Mouse (Mus musculus): ENCODE data around the gene Foxq1. TPM values are rescaled to one million over a fixed set of nuclear protein-coding genes. Genes with fewer than 3 reads are reported as not detected.
A peak's percentile ranks its signal among the peaks of the same experiment; 100 is the strongest.

Gene Foxq1
- polyA plus RNA-seq, 1 experiment: 2.1 TPM

DNA sequence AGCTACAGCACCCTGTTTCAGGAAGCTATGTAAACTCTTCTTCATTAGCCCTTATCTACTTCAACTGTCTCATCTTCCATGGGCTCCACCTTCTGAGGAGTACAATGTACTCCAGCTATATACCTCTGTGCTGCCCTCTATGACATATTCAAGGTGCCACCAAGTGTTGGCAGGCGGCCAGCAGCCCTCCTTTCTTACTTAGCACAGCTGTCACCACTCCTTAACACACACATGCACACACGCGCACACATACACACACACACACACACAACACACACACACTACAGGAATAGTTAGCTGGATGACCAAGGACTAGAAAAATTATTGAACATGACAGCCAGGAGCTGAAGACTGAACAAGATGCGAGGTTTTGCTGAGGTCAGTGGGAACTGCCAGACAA lies 31.0 kb upstream of the Foxq1 start:
- Histone ChIP-seq H3K27me3 (ENCODE audit: control insufficient read depth, insufficient read depth, insufficient read length) (no peaks in the 10 kb centered on the region), H3K79me3 (ENCODE audit: low read depth) (no peaks in the 10 kb centered on the region), H3K79me2 (ENCODE audit: control insufficient read depth, insufficient read depth) (no peaks in the 10 kb centered on the region), H3K36me3 (ENCODE audit: control insufficient read depth, insufficient read depth) (no peaks in the 10 kb centered on the region), H3ac (ENCODE audit: control insufficient read depth, insufficient read length, low read depth) (no peak overlapping the region), H3K4me3 (ENCODE audit: insufficient read depth, poor library complexity, severe bottlenecking) (no peak overlapping the region)
- no peak for TF ChIP-seq MYOD1 (IDR thresholded peaks at IDR 0.05; ENCODE audit: control insufficient read depth, insufficient read length, low read depth)
- TF ChIP-seq CEBPB (IDR thresholded peaks at IDR 0.05; ENCODE audit: low read depth): no peak
- no peak for TF ChIP-seq FOSL1 (IDR thresholded peaks at IDR 0.05; ENCODE audit: insufficient read depth, low read length, poor library complexity, severe bottlenecking)
- no peak for TF ChIP-seq USF1 (IDR thresholded peaks at IDR 0.05; ENCODE audit: low read depth)
- TF ChIP-seq MAX (IDR thresholded peaks at IDR 0.05): no peak
- no peak for TF ChIP-seq CTCF (IDR thresholded peaks at IDR 0.05; ENCODE audit: control insufficient read depth, insufficient read depth, insufficient read length)
- no peak for TF ChIP-seq MYOG (IDR thresholded peaks at IDR 0.05; ENCODE audit: control insufficient read depth, extremely low read depth, insufficient read length)

DNA sequence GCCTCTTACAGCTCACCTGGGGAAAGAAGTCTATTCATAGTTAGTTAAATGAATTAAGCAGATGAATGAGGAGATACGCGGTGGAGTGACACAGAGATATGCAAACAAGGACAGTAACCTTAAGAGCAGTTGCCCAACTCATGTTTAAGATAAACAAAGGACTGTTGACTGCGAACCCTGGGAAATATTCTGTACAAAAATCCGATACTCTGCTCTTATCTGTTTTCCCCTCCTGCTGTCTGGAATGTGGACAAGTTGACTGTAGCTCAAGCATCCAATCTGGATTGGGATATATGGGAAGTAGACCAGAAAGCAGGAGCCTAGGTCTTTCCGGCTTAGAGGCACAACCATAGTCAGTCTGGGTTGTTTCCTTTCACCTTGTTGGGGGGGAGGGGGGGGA lies 24.7 kb upstream of the Foxq1 start:
- no peak overlapping the region for H3ac ChIP-seq (ENCODE audit: control insufficient read depth, insufficient read length, low read depth)
- no peaks in the 10 kb centered on the region for H3K79me3 ChIP-seq (ENCODE audit: low read depth)
- H3K36me3 ChIP-seq (ENCODE audit: control insufficient read depth, insufficient read depth): no peaks in the 10 kb centered on the region
- no peak overlapping the region for H3K4me3 ChIP-seq (ENCODE audit: insufficient read depth, poor library complexity, severe bottlenecking)
- TF ChIP-seq CTCF (IDR thresholded peaks at IDR 0.05; ENCODE audit: control insufficient read depth, insufficient read depth, insufficient read length): no peak
- TF ChIP-seq MYOG (IDR thresholded peaks at IDR 0.05; ENCODE audit: control insufficient read depth, extremely low read depth, insufficient read length): no peak
- TF ChIP-seq USF1 (IDR thresholded peaks at IDR 0.05; ENCODE audit: low read depth): no peak
- no peak for TF ChIP-seq MYOD1 (IDR thresholded peaks at IDR 0.05; ENCODE audit: control insufficient read depth, insufficient read length, low read depth)
- TF ChIP-seq FOSL1 (IDR thresholded peaks at IDR 0.05; ENCODE audit: insufficient read depth, low read length, poor library complexity, severe bottlenecking): no peak
- TF ChIP-seq CEBPB (IDR thresholded peaks at IDR 0.05; ENCODE audit: low read depth): no peak
- no peak for TF ChIP-seq MAX (IDR thresholded peaks at IDR 0.05)
- H3K79me2 ChIP-seq (ENCODE audit: control insufficient read depth, insufficient read depth): no peaks in the 10 kb centered on the region
- no peaks in the 10 kb centered on the region for H3K27me3 ChIP-seq (ENCODE audit: control insufficient read depth, insufficient read depth, insufficient read length)

DNA sequence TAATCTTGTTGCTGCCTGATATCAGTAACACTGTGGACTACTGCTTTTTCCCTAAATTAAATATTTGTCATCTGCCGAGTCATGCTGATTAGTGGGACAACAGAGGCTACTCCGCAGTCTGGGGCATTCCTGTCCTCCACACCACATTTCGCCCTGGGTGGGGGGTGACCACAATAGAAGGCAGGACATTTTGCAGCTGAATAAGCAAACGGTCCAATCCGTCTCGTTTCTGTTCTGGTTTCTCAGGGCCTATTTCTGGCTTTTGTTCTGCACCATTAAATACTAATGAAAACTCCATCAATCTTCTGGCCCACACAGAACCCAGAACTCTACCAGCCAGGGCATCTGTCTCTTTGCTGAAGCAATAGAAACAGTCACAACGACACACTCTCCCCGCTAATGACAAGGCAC lies 24.3 kb upstream of the Foxq1 start:
- H3K27me3 ChIP-seq (ENCODE audit: control insufficient read depth, insufficient read depth, insufficient read length): no peaks in the 10 kb centered on the region
- no peak overlapping the region for H3ac ChIP-seq (ENCODE audit: control insufficient read depth, insufficient read length, low read depth)
- H3K79me2 ChIP-seq (ENCODE audit: control insufficient read depth, insufficient read depth): no peaks in the 10 kb centered on the region
- no peak for TF ChIP-seq MYOG (IDR thresholded peaks at IDR 0.05; ENCODE audit: control insufficient read depth, extremely low read depth, insufficient read length)
- peak; percentile 41 for TF ChIP-seq MYOD1 (IDR thresholded peaks at IDR 0.05; ENCODE audit: control insufficient read depth, insufficient read length, low read depth)
- TF ChIP-seq USF1 (IDR thresholded peaks at IDR 0.05; ENCODE audit: low read depth): no peak
- no peak overlapping the region for H3K4me3 ChIP-seq (ENCODE audit: insufficient read depth, poor library complexity, severe bottlenecking)
- H3K36me3 ChIP-seq (ENCODE audit: control insufficient read depth, insufficient read depth): no peaks in the 10 kb centered on the region
- no peaks in the 10 kb centered on the region for H3K79me3 ChIP-seq (ENCODE audit: low read depth)

DNA sequence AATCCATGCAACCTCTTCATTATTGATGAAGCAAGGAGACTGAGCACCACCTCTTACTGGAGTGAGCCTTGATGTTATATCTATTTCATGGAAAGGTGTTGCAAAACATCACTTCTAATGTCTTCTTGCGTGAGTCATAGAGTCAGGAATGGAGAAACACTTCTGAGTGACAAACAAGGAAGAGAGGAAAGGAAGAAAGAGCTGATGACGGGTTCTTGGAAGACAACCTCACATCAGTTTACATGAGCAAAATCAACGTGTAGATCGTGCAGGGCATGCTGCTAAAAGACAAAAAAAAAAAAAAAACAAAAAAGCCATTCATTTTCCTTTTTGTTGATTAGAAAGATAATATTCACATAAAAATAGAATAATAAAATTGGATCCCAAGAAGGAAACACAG lies 21.2 kb upstream of the Foxq1 start:
- no peak overlapping the region for H3ac ChIP-seq (ENCODE audit: control insufficient read depth, insufficient read length, low read depth)
- no peak overlapping the region for H3K4me3 ChIP-seq (ENCODE audit: insufficient read depth, poor library complexity, severe bottlenecking)
- no peak for TF ChIP-seq MAX (IDR thresholded peaks at IDR 0.05)
- no peaks in the 10 kb centered on the region for H3K79me2 ChIP-seq (ENCODE audit: control insufficient read depth, insufficient read depth)
- no peaks in the 10 kb centered on the region for H3K36me3 ChIP-seq (ENCODE audit: control insufficient read depth, insufficient read depth)
- no peaks in the 10 kb centered on the region for H3K79me3 ChIP-seq (ENCODE audit: low read depth)
- no peaks in the 10 kb centered on the region for H3K27me3 ChIP-seq (ENCODE audit: control insufficient read depth, insufficient read depth, insufficient read length)

DNA sequence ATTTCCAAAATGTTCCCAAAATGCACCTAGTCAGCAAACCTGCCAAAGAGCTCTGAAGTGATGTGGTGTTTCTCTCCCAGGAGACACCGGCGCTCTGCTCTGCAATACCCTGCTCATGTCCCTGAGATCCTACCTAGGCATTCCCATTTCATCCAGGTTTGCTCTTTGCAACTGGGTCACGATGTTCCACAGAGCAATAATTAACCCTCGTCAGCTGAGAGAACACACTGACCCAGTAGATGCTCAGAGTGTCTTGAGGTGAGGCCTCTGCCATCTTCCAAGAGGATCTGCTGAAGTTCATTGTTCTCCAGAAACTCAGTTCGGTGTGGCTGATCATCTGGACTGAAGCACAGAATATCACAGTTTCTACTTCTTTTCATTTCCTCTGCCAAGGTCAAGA lies 12.9 kb upstream of the Foxq1 start:
- Histone ChIP-seq H3K79me2 (ENCODE audit: control insufficient read depth, insufficient read depth) (no peaks in the 10 kb centered on the region), H3K36me3 (ENCODE audit: control insufficient read depth, insufficient read depth) (no peaks in the 10 kb centered on the region), H3K4me3 (ENCODE audit: insufficient read depth, poor library complexity, severe bottlenecking) (no peak overlapping the region), H3K27me3 (ENCODE audit: control insufficient read depth, insufficient read depth, insufficient read length) (no peaks in the 10 kb centered on the region), H3ac (ENCODE audit: control insufficient read depth, insufficient read length, low read depth) (no peak overlapping the region), H3K79me3 (ENCODE audit: low read depth) (no peaks in the 10 kb centered on the region)
- TF ChIP-seq MAX (IDR thresholded peaks at IDR 0.05) (no peak), FOSL1 (IDR thresholded peaks at IDR 0.05; ENCODE audit: insufficient read depth, low read length, poor library complexity, severe bottlenecking) (no peak)

DNA sequence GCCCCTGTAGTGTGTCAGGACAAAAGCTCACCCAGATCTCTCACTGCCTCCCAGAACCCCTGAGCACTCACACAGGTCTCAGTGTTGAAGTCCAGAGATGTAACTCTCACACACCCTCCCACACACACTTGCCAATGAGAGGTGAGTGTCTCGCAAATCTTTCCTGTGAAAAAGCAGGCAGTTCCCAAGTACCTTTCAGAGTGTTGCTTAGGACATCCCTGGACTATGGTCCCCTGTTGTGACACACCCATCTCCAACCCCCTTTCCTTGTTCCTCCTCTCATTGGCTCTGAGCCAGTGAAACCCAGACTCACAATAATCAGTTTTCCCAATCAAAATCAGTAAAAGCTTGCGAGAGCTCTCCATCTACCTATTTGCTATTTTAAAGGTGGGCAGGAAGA lies 9.2 kb upstream of the Foxq1 start:
- no peaks in the 10 kb centered on the region for H3K79me3 ChIP-seq (ENCODE audit: low read depth)
- no peak overlapping the region for H3ac ChIP-seq (ENCODE audit: control insufficient read depth, insufficient read length, low read depth)
- H3K36me3 ChIP-seq (ENCODE audit: control insufficient read depth, insufficient read depth): no peaks in the 10 kb centered on the region
- TF ChIP-seq MAX (IDR thresholded peaks at IDR 0.05) (no peak), MYOD1 (IDR thresholded peaks at IDR 0.05; ENCODE audit: control insufficient read depth, insufficient read length, low read depth) (no peak), FOSL1 (IDR thresholded peaks at IDR 0.05; ENCODE audit: insufficient read depth, low read length, poor library complexity, severe bottlenecking) (no peak), MYOG (IDR thresholded peaks at IDR 0.05; ENCODE audit: control insufficient read depth, extremely low read depth, insufficient read length) (no peak), CTCF (IDR thresholded peaks at IDR 0.05; ENCODE audit: control insufficient read depth, insufficient read depth, insufficient read length) (no peak), CEBPB (IDR thresholded peaks at IDR 0.05; ENCODE audit: low read depth) (no peak)
- no peaks in the 10 kb centered on the region for H3K79me2 ChIP-seq (ENCODE audit: control insufficient read depth, insufficient read depth)
- no peak overlapping the region for H3K4me3 ChIP-seq (ENCODE audit: insufficient read depth, poor library complexity, severe bottlenecking)
- no peaks in the 10 kb centered on the region for H3K27me3 ChIP-seq (ENCODE audit: control insufficient read depth, insufficient read depth, insufficient read length)
